Mouse (Mus musculus) limb, embryonic 11.5 days (tissue): ENCODE data around the gene Clpb. TPM values are rescaled to one million over a fixed set of nuclear protein-coding genes. Genes with fewer than 3 reads are reported as not detected.
A peak's percentile ranks its signal among the peaks of the same experiment; 100 is the strongest.

Source experiments
- ATAC-seq: fragments of 200-750 bp; cut with Nextera tagmentation; 2 replicates; pipeline ENCODE4 v1.8.0; 2017; ENCODE audit warnings: low read depth; ENCODE audit not compliant: insufficient number of reproducible peaks, low FRiP score, low TSS enrichment
- DNase-seq: peaks from one replicate; pipeline ENCODE4 v3.0.0-alpha.2; 2015; ENCODE audit warnings: low spot score
- H3K27ac ChIP-seq: fragments of 300-500 bp; sonication (generic); replicated peaks from 2 replicates; pipeline ENCODE4 v1.5.1; 2014; ENCODE audit warnings: low read depth, mild to moderate bottlenecking, low read length
- H3K27me3 ChIP-seq: fragments of 300-500 bp; sonication (generic); 2 replicates; pipeline ENCODE4 v1.6.1; 2014; ENCODE audit warnings: mild to moderate bottlenecking, low read length, mixed read lengths; ENCODE audit not compliant: control insufficient read depth, insufficient read depth
- H3K36me3 ChIP-seq: fragments of 300-500 bp; sonication (generic); 2 replicates; pipeline ENCODE4 v1.6.1; 2014; ENCODE audit warnings: mild to moderate bottlenecking, low read length, moderate library complexity, mixed read lengths; ENCODE audit not compliant: control insufficient read depth, insufficient read depth
- H3K4me1 ChIP-seq: fragments of 300-500 bp; sonication (generic); 2 replicates; pipeline ENCODE4 v1.6.1; 2014; ENCODE audit warnings: low read length, mixed read lengths; ENCODE audit not compliant: control insufficient read depth, insufficient read depth
- H3K4me2 ChIP-seq: fragments of 300-500 bp; sonication (generic); 2 replicates; pipeline ENCODE4 v1.6.1; 2014; ENCODE audit warnings: low read depth, mild to moderate bottlenecking, moderate library complexity; ENCODE audit not compliant: severe bottlenecking
- H3K4me3 ChIP-seq: fragments of 300-500 bp; sonication (generic); 2 replicates; pipeline ENCODE4 v1.5.1; 2014; ENCODE audit warnings: low read depth, low read length
- H3K9ac ChIP-seq: fragments of 300-500 bp; sonication (generic); 2 replicates; pipeline ENCODE4 v1.6.1; 2014; ENCODE audit warnings: mild to moderate bottlenecking, low read length
- H3K9me3 ChIP-seq: fragments of 300-500 bp; sonication (generic); 2 replicates; pipeline ENCODE4 v1.6.1; 2016; ENCODE audit warnings: low read length; ENCODE audit not compliant: control insufficient read depth
- WGBS: fragments of 180-500 bp; shearing (Covaris S2); extraction: QIAGEN DNeasy Blood & Tissue Kit; methylation state at CpG from one replicate; pipeline ENCODE4 v1.1.7; 2014; 5-methylcytosine and 5-hydroxymethylcytosine counted together
- polyA plus RNA-seq: library from polyadenylated mRNA; unstranded; fragments of >200 nt; fragmentation: Nextera tagmentation; extraction: Ambion mirVana; gene quantifications from 2 replicates; pipeline ENCODE4 v1.2.1, GENCODE M21; 2014

Gene Clpb
- polyA plus RNA-seq, 1 experiment from 2014 or later, result 46.0 TPM

DNA sequence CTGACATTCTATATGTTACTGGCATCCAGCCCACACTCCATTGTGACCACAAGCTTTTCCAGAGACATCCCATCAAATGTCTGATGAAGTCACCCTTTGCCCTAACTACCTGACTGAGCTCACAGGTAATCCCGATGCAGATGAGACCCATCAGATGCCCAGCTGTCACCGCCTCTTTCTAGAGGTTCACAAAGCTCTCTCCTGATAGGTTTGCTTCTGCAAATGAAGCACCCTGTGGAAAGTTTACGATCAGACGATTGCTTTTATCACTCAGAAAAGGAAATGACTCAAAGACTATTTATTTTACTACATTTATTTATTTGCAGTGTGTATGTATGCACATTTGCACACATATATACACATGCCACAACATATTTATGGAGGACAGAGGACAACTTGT is 80.1 kb downstream of the Clpb start:
- Histone ChIP-seq H3K4me2 (no peak overlapping the region), H3K9me3 (no peaks in the 10 kb centered on the region), H3K36me3 (no peaks in the 10 kb centered on the region), H3K27ac (no peak overlapping the region), H3K9ac (no peak overlapping the region), H3K4me3 (no peak overlapping the region), H3K4me1 (peaks cover 6% of the 10 kb centered on the region; the same call in 1 of the 2 replicates), H3K27me3 (no peaks in the 10 kb centered on the region)
- DNase-seq (no peak), ATAC-seq (no peak)
- 75% methylated on average over 4 of the region's 4 CpGs for WGBS

DNA sequence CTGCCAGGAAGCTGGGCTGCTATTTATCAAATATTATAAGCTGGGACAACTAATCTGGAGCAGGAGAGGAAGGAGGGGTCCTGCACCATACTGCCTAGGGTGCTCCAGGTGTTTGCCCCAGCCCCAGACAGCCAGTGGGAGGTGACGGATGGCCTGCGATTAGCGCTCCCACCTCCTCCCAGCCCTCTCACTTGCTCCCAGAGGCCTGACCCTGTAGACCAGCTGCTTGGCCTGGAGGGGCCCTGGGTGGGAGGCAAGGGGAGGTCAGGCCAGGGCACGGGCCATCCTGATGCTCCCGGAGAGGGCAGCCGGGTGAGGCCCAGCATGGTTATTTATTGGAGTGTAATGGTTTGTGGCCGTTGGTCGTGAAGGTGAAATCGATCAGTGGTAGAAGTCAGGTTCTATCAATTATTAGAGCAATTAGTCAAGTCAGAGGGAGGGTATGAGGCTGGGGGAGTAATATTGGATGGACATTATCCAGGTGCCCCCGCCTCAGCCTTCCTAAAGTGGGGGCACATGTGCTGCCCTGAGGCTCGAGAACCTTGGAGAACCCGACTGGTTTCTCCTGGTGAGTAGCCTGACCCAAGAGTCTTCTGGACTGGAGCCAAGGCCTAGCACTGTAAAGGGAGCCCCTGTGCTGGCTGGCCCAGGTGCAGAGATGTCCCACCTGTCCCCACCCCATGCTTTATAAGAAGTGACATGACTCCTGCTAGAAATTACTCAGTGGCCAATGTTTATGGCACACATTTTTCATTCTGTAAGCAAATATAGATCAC is 83.3 kb downstream of the Clpb start:
- no peak overlapping the region for H3K9ac ChIP-seq
- no peak overlapping the region for H3K4me2 ChIP-seq
- H3K9me3 ChIP-seq, result no peaks in the 10 kb centered on the region
- no peaks in the 10 kb centered on the region for H3K36me3 ChIP-seq
- peaks cover 4% of the 10 kb centered on the region; the same call in 1 of the 2 replicates for H3K4me1 ChIP-seq
- no peak for ATAC-seq
- no peak overlapping the region for H3K4me3 ChIP-seq
- peak; percentile 22 for DNase-seq
- no peaks in the 10 kb centered on the region for H3K27me3 ChIP-seq
- WGBS, result 43% methylated on average over 12 of the region's 12 CpGs
- H3K27ac ChIP-seq, result no peak overlapping the region

DNA sequence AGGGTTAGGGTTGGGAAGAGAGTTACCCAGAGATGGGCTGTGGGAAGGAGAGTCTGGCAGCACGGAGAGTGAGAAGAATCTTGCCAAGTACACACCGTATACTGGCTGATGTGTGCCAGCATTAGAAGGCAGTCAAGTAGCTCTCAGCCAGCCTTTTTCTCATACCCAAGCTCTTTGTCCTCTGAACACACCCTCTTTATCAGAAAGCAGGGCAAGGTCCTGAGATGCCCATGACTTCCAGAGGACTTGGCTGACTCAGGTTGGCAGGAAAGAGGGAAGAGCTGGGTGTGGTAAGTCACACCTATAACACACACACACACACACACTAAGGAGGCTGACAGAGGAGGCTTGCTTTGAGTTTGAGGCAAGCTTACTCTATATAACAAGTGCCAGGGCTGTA is 86.8 kb downstream of the Clpb start:
- Histone ChIP-seq H3K4me1 (peaks cover 4% of the 10 kb centered on the region; the same call in 1 of the 2 replicates), H3K9ac (no peak overlapping the region), H3K27me3 (no peaks in the 10 kb centered on the region), H3K36me3 (no peaks in the 10 kb centered on the region; the same call in 1 of the 2 replicates), H3K9me3 (no peaks in the 10 kb centered on the region), H3K27ac (no peak overlapping the region), H3K4me3 (no peak overlapping the region), H3K4me2 (no peak overlapping the region)
- WGBS, result 89% methylated on average over 2 of the region's 2 CpGs
- ATAC-seq (no peak), DNase-seq (no peak)

DNA sequence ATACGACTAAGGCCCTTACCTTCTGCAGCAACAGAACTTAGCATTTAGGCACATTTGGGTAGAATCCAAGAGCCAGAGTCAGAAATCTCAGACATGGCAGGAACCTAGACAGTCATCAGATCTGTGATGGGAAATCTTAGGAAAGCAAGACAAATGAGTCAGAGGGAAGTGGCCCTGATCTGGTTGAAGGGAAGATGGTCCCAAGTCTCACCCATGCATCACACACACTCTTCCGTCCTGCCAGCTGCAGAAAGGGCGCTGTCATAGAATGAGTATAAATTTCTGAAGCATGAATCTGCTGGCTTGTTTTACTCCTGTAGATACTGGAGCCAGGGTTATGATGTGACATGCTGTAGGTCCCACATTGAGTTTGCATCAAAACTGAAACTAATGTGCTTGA is 88.9 kb downstream of the Clpb start:
- Histone ChIP-seq H3K36me3 (no peaks in the 10 kb centered on the region; the same call in 1 of the 2 replicates), H3K9me3 (no peaks in the 10 kb centered on the region), H3K27ac (no peak overlapping the region), H3K4me2 (no peak overlapping the region), H3K9ac (no peak overlapping the region), H3K4me3 (no peak overlapping the region), H3K4me1 (no peaks in the 10 kb centered on the region), H3K27me3 (no peaks in the 10 kb centered on the region)
- DNase-seq (no peak), ATAC-seq (no peak)
- WGBS, result 92% methylated on average over 3 of the region's 3 CpGs

DNA sequence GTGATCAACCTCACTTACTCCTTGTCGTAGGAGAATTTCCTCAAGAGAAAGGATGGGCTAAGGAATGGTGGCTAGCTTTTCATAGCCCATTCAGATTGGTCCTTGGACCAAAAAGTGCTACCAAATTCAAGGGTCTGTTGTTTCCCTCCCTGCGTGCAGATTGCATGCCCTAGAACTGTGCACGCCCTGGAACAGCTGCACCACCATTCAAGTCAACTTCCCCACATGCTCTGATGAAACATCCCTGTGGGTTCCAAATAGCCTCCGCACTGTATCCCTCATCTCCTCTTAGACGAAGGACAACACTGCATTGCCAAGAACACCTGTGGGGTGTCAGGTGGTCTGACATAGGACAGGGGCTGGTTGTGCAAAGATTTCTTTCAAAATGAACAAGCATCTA is 90.1 kb downstream of the Clpb start:
- DNase-seq (no peak), ATAC-seq (no peak)
- Histone ChIP-seq H3K27me3 (no peaks in the 10 kb centered on the region), H3K9ac (no peak overlapping the region), H3K9me3 (no peaks in the 10 kb centered on the region), H3K4me3 (no peak overlapping the region), H3K27ac (no peak overlapping the region), H3K36me3 (no peaks in the 10 kb centered on the region; the same call in 1 of the 2 replicates), H3K4me2 (no peak overlapping the region), H3K4me1 (no peaks in the 10 kb centered on the region)
- 94% methylated on average over 5 of the region's 5 CpGs for WGBS

DNA sequence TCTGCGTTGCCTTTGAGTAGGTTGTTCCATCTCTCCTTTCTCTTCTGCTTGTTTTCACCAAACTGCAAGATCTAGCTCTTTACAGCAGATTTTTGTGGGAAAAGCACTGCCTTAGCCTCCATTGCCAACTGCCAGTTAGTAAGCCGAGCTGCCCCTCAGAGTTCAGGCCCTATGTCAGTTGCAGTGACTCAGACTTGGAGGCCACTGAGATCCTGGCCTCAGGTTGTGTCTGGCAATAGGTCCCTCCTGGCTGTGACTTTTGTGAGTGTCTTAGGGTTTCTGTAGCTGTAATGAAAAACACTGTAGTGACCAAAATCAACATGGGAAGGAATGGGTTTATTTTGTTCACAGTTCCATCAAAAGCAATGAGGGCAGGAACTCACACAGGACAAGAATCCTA is 91.0 kb downstream of the Clpb start:
- H3K36me3 ChIP-seq, result no peaks in the 10 kb centered on the region; the same call in 1 of the 2 replicates
- DNase-seq, result no peak
- no peaks in the 10 kb centered on the region for H3K4me1 ChIP-seq
- no peak overlapping the region for H3K4me3 ChIP-seq
- ATAC-seq, result no peak
- no peaks in the 10 kb centered on the region for H3K9me3 ChIP-seq
- H3K9ac ChIP-seq, result no peak overlapping the region
- no peaks in the 10 kb centered on the region for H3K27me3 ChIP-seq
- 84% methylated on average over 2 of the region's 2 CpGs for WGBS
- no peak overlapping the region for H3K4me2 ChIP-seq
- H3K27ac ChIP-seq, result no peak overlapping the region

DNA sequence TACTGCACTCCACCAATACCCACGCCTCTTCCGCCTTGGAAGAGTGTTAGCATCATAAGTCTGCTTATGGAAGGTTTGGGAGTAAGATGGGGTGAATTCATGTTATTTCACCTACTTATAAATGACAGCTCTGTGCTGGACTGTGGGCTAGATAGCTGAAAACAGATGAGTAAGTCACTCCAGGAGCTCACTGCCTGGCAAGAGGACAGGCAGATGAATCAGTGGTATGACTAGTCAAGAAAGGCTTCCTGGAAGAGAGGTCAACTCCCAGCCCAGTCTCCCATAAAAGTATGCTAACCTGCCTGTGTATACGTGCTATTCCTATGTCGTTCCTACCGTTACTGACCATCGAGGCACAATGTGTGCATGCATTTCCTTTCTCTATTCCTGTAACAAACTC is 91.9 kb downstream of the Clpb start:
- H3K9ac ChIP-seq, result no peak overlapping the region
- 93% methylated on average over 6 of the region's 6 CpGs for WGBS

DNA sequence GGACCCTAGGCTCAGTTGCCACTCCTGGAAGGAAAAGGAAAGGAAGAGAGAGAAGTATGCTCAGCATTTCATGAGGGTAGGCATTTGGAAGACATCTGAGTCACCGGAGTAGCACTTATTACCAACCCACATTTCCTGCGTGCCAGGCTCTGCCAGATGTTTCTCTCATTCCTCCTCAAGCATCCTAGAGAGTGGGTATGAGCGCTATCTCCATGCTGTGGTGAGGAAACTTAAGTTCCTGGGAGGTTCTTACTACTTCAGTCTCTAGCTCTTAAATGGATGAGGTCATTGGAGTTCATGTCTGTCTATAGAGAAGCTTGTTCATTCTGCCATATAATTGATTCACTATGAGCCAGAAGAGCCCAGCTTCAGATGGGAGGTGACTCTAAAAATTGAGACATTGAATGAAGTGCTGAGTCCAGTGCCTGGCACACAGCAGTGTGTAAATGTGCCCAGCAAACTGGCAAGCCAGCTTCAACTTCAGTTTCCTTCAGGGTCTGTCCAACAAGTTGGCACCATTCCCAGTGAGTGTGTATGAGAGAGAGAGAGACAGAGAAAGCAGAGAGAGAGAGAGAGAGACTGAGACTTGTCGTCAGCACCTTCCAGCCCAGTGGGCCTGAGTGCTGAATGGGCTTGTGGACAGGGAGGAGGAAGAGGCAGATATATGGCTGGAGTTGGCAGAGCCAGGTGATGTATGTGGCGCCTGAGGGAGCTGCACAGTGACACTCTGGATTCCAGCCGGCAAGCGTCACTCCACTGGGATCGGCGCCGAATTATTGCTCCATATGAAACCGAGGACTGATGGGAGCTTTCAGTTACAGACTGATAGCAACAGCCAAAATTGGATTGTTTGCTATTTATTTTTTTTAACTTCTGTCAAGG is 98.7 kb downstream of the Clpb start:
- no peak overlapping the region for H3K9ac ChIP-seq
- H3K4me2 ChIP-seq, result no peak overlapping the region
- H3K4me3 ChIP-seq, result no peak overlapping the region
- 94% methylated on average over 11 of the region's 11 CpGs for WGBS
- no peaks in the 10 kb centered on the region for H3K27me3 ChIP-seq
- no peaks in the 10 kb centered on the region for H3K36me3 ChIP-seq
- no peaks in the 10 kb centered on the region for H3K9me3 ChIP-seq
- no peak for DNase-seq
- H3K27ac ChIP-seq, result no peak overlapping the region
- ATAC-seq, result no peak
- no peaks in the 10 kb centered on the region for H3K4me1 ChIP-seq

More for the DNA sequence above, 91.9 kb downstream of the Clpb start:
- Histone ChIP-seq H3K9me3 (no peaks in the 10 kb centered on the region), H3K27ac (no peak overlapping the region), H3K27me3 (no peaks in the 10 kb centered on the region), H3K4me1 (no peaks in the 10 kb centered on the region), H3K36me3 (no peaks in the 10 kb centered on the region; the same call in 1 of the 2 replicates), H3K4me3 (no peak overlapping the region), H3K4me2 (no peak overlapping the region)
- no peak for DNase-seq
- no peak for ATAC-seq
